Mouse (Mus musculus) adrenal gland, adult 8-10 months (tissue): ENCODE results near the gene Smyd4. TPM values are rescaled to one million over a fixed set of nuclear protein-coding genes. Genes with fewer than 3 reads are reported as not detected.

Source experiments
- DNase-seq: peaks from one replicate; pipeline ENCODE4 v3.0.0; 2022
- total RNA-seq, 4 experiments: library from RNA; stranded (reverse); gene quantifications; 2 replicates each; pipeline ENCODE4 v1.2.4; 2022

Gene Smyd4
- total RNA-seq, 4 experiments from 2014 or later, result 10.2 to 23.6 (median 14.8) TPM

GRCm38 (mm10) chr11:75420810-75421374 is 72.7 kb downstream of the Smyd4 start:
- DNase-seq, result no peak

GRCm38 (mm10) chr11:75421375-75422012 is 73.3 kb downstream of the Smyd4 start:
- DNase-seq, result no peak

DNA sequence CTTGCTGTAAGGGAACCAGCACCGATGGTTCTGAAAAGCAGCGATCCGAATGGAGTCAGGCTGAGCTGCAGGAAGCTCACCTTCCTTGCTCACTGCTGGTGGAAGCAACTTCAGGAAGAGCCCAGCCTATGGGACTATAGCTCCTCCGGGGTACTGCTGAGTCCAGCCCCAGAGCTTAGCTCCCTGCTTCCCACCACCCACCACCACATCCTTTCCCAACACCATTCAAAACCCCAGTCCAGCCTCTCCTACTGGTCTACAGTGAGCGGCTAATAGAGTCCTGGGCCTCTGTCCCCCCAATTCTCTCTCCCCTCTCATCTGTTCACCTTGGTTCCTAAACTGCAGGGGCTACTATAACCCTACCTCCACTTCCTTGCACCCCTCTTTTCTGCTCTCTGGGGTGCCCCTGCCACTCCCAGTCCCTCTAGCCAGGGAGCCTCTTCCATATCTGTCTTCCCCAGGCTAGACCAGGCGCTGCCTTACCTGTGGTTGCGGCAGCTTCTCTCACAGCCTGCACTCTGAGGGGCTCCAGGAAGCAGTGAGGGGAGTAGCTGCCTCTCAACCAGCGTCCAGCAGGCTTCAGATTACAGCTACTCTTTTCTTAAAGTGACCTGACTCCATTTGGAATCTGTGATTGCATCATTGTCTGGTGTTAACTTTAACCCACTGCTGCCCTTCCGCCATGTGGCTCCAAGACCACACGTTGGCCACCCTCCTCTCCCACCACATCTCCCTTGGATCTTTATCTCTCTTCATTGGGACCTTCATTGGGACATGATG is 74.0 kb downstream of the Smyd4 start, which contains the start of gene Serpinf1:
Gene Serpinf1, minus strand, starts transcription at position 689 of the 780 bp plus-strand sequence.
- DNase-seq, result no peak

GRCm38 (mm10) chr11:75423091-75423490 is 74.9 kb downstream of the Smyd4 start:
- DNase-seq, result no peak

GRCm38 (mm10) chr11:75424033-75424432 is 75.8 kb downstream of the Smyd4 start:
- DNase-seq, result no peak

GRCm38 (mm10) chr11:75424459-75424858 is 76.2 kb downstream of the Smyd4 start:
- DNase-seq, result no peak

DNA sequence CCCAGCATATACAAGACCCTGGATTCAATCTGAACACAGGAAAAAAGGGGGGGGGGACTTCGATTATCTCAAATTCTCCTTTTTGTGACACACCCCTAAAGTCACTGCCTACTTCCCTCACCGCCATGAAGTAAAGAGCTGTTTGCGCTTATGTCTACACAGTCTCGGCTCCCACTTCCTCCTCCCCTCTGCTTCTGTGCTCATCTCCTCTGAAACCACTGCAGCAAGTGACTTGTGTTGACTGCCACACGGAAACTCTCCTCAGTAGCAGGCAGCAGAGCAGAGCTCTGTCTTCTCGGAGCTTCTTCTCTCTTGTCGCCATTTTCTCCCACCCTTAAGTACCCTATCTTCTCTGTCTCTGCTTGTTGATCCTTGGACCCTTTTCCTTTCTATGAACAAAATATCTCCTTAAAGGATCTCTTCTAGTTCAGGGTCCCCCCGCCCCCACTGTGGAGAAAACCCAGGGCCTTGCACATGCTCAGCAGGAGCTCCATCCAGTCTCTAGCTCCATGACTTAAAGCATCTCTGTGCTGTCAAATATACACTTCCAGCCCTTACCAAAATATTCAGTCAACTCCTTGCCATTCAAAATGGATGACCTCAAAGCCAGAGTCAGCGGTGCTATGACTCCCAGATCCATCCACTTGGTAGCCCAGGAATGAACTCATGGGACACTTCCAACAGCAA is 80.9 kb downstream of the Smyd4 start:
- DNase-seq, result no peak

- no peak for DNase-seq
These were observed 83.1 kb downstream of the Smyd4 start for GRCm38 (mm10) chr11:75431307-75431706.

DNA sequence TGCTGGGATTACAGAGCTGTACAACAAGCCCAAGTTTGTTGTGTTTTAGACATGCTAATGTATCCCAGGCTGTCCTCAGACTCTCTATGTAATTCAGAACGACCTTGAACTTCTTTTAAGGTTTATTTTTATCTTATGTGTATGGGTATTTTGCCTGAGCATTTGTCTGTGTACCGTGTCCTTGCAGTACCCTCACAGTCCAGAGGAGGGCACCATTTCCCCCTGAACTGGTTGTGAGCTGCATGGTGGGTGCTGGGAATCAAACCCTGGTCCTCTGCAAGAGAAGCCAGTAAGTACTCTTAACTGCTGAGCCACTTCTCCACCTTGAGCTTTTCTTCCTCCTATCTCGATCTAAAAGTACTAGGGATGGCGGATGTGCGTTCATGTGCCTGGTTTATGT is 85.9 kb downstream of the Smyd4 start:
- DNase-seq, result no peak

- no peak for DNase-seq
These were observed 90.0 kb downstream of the Smyd4 start for GRCm38 (mm10) chr11:75438194-75438593.

DNA sequence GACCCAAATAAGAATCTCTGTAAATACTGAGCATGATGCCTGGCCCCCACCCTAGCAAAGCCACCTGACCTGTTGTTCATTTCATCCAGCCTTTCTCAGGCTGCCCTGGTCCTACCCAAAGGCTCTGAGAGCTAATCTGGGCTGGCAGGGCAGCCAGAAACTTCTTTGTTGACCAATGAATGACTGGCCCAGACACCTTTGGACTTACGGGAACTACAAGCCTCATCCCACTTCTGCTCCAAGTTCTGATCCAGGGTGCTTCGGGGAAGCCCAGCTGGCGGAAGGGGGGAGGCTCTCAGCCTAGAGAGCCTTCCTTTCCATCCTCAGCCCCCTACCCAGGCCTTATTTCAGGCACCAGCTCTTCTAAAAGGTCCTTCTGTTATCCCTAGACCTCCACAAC is 90.6 kb downstream of the Smyd4 start:
- no peak for DNase-seq

DNA sequence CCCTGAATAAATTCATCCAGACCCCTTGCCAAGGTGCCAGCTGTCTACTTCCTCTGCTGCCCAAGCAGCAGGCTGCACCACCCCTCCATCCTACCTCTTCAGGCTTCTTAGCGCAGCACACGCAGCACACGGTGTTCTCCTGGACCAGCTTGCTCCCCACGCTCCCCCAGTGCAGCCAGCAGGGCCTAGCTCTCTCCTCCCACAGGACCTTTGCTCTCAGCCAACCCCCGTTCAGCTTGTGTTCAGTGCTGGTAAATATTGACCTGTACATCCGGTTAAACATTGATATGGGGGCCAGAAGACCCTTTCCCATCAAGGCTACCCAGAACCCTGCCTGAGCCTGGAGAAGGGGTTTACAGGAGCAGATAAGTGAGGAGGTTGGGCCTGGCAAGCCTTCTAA is 91.1 kb downstream of the Smyd4 start, which contains the start of gene Serpinf2:
Gene Serpinf2, minus strand, starts transcription at position 229 of the 400 bp plus-strand sequence.
- no peak for DNase-seq

DNA sequence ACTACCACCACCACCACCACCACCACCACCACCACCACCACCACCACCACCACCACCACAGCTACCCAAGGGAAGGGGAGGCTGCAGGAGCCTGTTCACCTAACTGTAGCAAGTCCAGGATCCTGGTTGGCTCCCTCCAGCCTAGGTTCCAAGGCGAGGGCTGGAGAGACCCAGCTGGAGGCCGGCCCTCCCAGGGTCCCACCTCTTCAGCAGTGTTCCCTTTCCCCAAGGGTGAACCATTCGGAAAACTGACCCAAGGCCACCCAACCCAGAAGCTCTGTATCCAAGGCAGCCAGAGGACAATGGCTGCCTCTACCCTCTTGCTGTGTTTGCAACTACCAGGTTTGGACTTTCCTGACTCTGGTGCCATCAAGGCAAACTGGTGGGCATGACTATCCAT is 91.7 kb downstream of the Smyd4 start:
- DNase-seq, result no peak

GRCm38 (mm10) chr11:75441034-75441433 is 92.8 kb downstream of the Smyd4 start:
- DNase-seq, result no peak

- DNase-seq, result no peak
These were observed 93.4 kb downstream of the Smyd4 start for GRCm38 (mm10) chr11:75441601-75442000.

DNA sequence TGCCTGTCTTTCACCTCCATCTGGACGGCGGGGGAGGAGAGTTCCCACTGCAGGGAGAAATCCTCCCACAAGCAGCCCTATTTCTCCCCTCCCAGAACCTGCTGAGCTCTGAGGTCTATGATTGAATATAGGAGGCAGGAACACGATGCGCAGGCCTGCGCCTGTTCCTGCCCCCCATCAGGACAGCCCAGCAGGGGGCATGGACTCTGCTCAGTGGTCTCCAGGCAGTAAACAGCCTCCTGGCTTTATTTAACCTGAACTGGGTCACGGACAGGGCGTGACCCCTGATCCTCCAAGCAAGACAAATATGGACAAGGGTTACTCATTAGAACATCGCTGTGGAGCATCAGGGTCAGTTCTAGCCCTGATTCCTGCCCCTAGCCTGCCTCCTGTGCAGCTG is 95.5 kb downstream of the Smyd4 start:
- no peak for DNase-seq

DNA sequence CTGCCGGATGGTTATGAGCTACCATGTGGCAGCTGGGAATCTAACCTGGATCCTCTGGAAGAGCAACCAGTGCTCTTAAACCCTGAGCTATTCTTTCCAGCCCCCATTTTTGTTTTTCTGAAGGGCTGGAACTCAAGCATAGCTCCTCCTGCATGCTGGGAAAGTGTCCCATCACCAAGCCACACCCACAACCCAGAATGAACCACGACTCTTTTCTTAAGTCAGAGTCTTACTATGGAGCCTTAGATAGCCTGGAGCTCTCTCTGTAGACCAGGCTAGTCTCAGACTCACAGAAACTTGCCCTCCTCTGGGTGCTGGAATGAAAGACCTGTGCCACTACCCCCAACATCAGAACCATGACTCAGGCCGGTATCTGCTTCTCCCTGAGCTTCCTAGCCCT is 100.3 kb downstream of the Smyd4 start:
- no peak for DNase-seq

- no peak for DNase-seq
These were observed 101.5 kb downstream of the Smyd4 start for GRCm38 (mm10) chr11:75449695-75450094.

DNA sequence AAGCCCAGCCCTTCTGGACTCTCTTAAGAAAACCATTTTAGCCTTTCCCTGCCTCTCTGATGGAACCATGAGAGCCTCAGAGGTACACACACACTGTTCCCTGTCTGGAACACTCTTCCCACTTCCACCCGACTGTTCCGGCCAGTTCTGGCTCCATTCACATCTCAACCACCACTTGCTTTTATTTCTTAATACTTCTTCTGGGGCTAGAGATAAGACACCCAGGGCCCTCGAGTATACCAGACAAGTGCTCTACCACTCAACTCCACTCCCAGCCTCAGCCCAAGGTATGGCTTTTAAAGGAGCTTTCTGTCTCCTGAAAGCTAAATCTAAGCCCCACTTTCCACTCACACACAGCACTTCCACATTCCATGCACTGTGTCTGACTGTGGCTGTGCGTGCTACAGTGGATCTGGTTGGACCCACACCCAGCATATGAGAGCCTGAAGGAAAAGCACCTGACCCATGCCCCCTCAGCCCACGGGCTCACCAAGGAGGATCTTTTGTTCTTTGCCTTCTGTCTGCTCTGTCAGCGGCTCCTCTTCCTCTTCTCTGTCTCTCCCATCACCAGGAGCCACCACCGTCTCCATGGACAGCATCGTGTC is 102.2 kb downstream of the Smyd4 start:
- no peak for DNase-seq

DNA sequence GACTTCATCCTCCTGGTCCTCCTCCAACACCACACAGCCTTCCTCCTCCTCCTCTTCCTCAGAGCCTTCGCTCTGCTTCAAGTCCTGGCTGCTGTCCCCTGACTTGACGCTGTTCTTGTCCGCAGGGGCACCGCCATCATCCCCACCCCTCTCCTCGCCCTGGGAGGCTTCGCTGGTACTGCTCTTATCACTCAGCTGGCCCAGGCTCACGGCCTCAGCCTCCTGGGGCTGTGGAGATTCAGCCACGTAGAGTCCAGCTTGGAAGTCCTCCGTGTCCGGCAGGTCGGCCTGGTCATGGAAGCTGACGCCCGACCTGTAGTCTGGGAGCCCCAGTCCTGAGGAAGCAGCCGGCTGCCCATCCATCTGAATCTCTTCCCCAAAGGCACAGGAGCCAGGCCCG is 102.7 kb downstream of the Smyd4 start:
- no peak for DNase-seq

GRCm38 (mm10) chr11:75452081-75452480 is 103.8 kb downstream of the Smyd4 start:
- no peak for DNase-seq

DNA sequence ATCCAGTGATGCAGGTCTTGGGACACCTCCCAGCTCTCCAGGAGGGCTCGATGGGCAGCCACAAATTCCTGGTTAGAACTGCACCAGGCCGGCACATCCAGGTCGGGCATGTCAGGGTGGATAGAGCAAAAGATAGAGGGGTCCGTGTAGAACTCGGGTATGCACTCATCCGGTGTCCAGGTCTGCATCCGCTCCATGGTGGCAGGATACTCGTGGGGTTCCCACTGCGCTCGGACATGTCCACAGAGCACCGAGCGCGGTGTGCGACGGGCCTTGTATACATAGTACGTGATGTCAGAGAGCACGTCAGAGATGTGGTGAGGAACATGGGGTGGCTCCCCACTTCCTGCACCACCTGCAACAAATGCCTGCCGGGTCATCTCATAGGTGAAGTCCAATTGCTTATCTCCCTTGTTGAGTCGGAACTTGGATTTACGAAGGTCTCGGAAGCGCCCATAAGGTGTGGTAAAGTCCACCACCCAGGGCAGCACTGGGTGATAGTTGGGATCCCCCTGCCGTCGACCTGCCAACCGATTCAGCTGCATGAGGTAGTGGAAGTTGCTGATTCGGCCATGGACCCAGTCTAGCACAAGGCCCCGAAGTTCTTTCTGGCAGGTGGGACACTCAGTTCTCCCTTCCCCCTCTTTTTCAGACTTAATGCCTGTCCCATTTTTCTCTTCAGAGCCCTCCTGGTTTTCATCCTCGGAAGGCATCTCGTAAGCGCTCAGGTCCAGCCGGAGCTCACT is 104.8 kb downstream of the Smyd4 start:
- DNase-seq, result no peak
